Mouse (Mus musculus) midbrain, embryonic 13.5 days (tissue): ENCODE results near the gene Bik. TPM values are rescaled to one million over a fixed set of nuclear protein-coding genes. Genes with fewer than 3 reads are reported as not detected.

Experiments used
- ATAC-seq: fragments of 200-750 bp; cut with Nextera tagmentation; 2 replicates; pipeline ENCODE4 v1.8.0; 2017; ENCODE audit warnings: mild to moderate bottlenecking, moderate TSS enrichment, moderate library complexity
- H3K27ac ChIP-seq: fragments of 300-500 bp; sonication (generic); 2 replicates; pipeline ENCODE4 v1.5.1; 2015; ENCODE audit warnings: inconsistent platforms, mild to moderate bottlenecking, moderate library complexity
- H3K27me3 ChIP-seq: fragments of 300-500 bp; sonication (generic); 2 replicates; pipeline ENCODE4 v1.6.1; 2015; ENCODE audit warnings: mild to moderate bottlenecking, inconsistent platforms
- H3K36me3 ChIP-seq: fragments of 300-500 bp; sonication (generic); 2 replicates; pipeline ENCODE4 v1.6.1; 2015; ENCODE audit warnings: mild to moderate bottlenecking, inconsistent platforms
- H3K4me1 ChIP-seq: fragments of 300-500 bp; sonication (generic); replicated peaks from 2 replicates; pipeline ENCODE4 v1.6.1; 2015; ENCODE audit warnings: inconsistent platforms
- H3K4me2 ChIP-seq: fragments of 300-500 bp; sonication (generic); replicated peaks from 2 replicates; pipeline ENCODE4 v1.6.1; 2015; ENCODE audit warnings: moderate library complexity, mild to moderate bottlenecking, inconsistent platforms
- H3K4me3 ChIP-seq: fragments of 300-500 bp; sonication (generic); replicated peaks from 2 replicates; pipeline ENCODE4 v1.5.1; 2015; ENCODE audit warnings: mild to moderate bottlenecking, inconsistent platforms
- H3K9ac ChIP-seq: fragments of 300-500 bp; sonication (generic); replicated peaks from 2 replicates; pipeline ENCODE4 v1.6.1; 2015; ENCODE audit warnings: mild to moderate bottlenecking, inconsistent platforms
- H3K9me3 ChIP-seq: fragments of 300-500 bp; sonication (generic); 2 replicates; pipeline ENCODE4 v1.6.1; 2016; ENCODE audit warnings: mild to moderate bottlenecking, inconsistent platforms
- WGBS: fragments of 180-500 bp; shearing (Covaris S2); methylation state at CpG from one replicate; pipeline ENCODE4 v1.1.7; 2015; 5-methylcytosine and 5-hydroxymethylcytosine counted together
- polyA plus RNA-seq: library from polyadenylated mRNA; unstranded; fragments of >200 nt; fragmentation: Nextera tagmentation; extraction: Ambion mirVana; gene quantifications from 2 replicates; pipeline ENCODE4 v1.2.1, GENCODE M21; 2015

The Bik gene
- polyA plus RNA-seq, 1 experiment from 2014 or later: 1.2 TPM

DNA sequence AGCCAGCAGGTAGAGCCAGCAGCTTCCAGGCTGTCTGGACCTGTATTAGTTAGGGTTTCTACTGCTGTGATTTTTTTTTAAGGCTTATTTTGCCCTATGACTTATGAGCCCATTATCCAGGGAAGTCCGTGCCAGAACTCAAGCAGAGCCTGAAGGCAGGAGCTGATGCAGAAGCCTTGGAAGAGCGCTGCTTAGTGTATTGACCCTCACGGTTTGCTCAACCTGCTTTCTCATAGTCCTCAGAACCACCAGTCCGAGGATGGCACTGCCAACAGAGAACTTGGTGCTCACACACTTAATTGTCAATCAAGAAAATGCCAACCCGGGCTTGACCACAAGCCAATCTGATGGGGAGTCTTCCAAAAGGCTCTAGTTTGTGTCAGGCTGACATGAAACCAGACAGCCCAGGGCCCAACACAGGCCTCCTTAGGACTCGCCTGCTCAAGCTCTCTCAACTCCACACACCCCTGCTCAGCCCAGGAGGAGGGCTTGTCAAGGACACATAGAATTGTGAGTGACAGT lies 5.7 kb upstream of the Bik start:
- no peak overlapping the region for H3K4me3 ChIP-seq
- peaks cover 18% of the 10 kb centered on the region for H3K27me3 ChIP-seq
- H3K27ac ChIP-seq: no peak overlapping the region
- H3K36me3 ChIP-seq: no peaks in the 10 kb centered on the region
- no peaks in the 10 kb centered on the region for H3K9me3 ChIP-seq
- WGBS: 87% methylated on average over 6 of the region's 6 CpGs
- peaks cover 18% of the 10 kb centered on the region for H3K4me1 ChIP-seq
- ATAC-seq: no peak
- H3K4me2 ChIP-seq: no peak overlapping the region
- H3K9ac ChIP-seq: no peak overlapping the region

DNA sequence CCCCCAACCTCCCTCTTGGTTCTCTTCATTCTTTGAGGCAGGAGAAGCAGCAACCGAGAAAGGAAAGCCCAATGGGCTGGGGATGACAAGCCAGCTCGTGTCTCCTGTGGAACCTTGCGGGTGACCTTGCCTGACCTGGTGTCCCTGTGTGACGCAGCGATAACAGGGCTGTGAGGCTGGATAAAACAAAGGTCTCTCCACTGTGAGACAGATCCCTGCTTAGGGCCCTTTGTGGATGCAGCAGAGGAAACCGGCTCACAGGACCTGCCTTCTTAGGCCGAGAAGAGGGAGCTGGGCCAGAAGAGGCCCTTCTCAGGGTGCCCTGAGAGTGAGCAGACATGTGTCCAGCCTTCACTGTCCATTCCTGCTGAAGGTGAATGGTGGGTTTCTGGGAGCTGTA lies 3.5 kb upstream of the Bik start:
- ATAC-seq: no peak
- 25% methylated on average over 7 of the region's 7 CpGs for WGBS

DNA sequence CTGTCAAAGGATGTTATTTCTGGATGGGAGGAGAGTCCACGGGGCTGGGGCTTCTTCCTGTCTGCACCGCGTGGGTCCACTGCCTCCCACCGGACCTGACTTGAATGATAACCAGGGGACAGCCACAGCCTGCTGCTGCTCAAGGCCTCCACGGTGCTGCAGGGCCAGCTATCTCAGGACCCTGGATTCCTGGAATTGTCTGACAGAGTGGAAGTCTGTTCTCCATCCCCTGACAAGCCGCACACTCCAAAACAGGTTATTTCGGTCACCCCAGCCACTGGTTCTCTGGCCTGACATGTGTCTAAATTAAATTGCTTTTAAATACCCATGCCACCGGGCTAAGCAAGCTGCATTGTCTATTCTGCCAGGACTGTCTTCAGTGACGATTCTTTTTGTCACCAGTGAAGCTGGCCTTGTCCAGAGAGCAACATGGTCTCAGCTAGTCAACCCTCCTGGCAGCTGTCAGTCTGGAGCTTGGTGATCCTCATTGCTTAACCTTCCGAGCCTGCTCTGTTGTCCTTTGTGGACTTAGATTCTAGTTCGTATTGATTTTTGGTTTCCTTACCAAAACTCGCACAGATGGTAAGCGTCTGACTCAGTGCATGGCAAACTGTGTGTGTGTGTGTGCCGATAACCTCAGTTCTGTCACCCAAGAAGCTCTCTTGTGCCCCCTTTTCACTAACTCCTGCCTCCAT lies 2.9 kb upstream of the Bik start:
- H3K4me2 ChIP-seq: no peak overlapping the region
- ATAC-seq: 0 out of 2 replicates have a peak, but pooled peaks have one; percentile 28
- H3K9ac ChIP-seq: no peak overlapping the region; the same call in 1 of the 2 replicates
- peaks cover 29% of the 10 kb centered on the region for H3K4me1 ChIP-seq
- no peaks in the 10 kb centered on the region for H3K36me3 ChIP-seq
- H3K4me3 ChIP-seq: no peak overlapping the region
- no peaks in the 10 kb centered on the region for H3K9me3 ChIP-seq
- WGBS: 54% methylated on average over 14 of the region's 14 CpGs
- H3K27me3 ChIP-seq: peaks cover 46% of the 10 kb centered on the region
- no peak overlapping the region for H3K27ac ChIP-seq

More for the DNA sequence above, 3.5 kb upstream of the Bik start:
- H3K4me2 ChIP-seq: no peak overlapping the region
- no peak overlapping the region for H3K4me3 ChIP-seq
- peaks cover 40% of the 10 kb centered on the region for H3K27me3 ChIP-seq
- H3K4me1 ChIP-seq: peaks cover 31% of the 10 kb centered on the region
- no peaks in the 10 kb centered on the region for H3K36me3 ChIP-seq
- no peak overlapping the region for H3K27ac ChIP-seq
- no peak overlapping the region; the same call in 1 of the 2 replicates for H3K9ac ChIP-seq
- H3K9me3 ChIP-seq: no peaks in the 10 kb centered on the region

DNA sequence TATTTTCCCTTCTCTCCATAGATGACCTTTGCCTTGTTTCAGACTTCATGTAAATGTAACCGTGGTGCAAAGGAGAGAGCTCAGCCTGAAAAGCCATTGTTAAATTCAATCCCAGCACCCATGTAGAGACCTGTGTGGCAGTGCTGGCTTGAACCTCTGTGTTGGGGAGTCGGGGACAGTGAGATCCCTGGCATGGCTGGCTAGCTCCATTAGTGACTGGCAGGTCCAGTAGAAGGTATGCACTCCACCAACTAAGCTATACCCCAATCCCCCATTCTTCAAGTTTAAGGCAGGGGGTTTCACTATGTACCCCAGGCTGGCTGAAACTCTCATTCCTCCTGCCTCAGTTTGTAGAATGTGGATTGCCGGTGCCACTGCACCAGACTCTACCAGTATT lies 2.3 kb upstream of the Bik start:
- 80% methylated on average over 3 of the region's 3 CpGs for WGBS
- H3K9me3 ChIP-seq: no peaks in the 10 kb centered on the region
- no peak for ATAC-seq
- H3K4me3 ChIP-seq: no peak overlapping the region
- H3K4me1 ChIP-seq: peaks cover 29% of the 10 kb centered on the region
- H3K9ac ChIP-seq: no peak overlapping the region
- H3K27me3 ChIP-seq: peaks cover 51% of the 10 kb centered on the region
- H3K27ac ChIP-seq: no peak overlapping the region
- H3K4me2 ChIP-seq: no peak overlapping the region
- no peaks in the 10 kb centered on the region for H3K36me3 ChIP-seq

DNA sequence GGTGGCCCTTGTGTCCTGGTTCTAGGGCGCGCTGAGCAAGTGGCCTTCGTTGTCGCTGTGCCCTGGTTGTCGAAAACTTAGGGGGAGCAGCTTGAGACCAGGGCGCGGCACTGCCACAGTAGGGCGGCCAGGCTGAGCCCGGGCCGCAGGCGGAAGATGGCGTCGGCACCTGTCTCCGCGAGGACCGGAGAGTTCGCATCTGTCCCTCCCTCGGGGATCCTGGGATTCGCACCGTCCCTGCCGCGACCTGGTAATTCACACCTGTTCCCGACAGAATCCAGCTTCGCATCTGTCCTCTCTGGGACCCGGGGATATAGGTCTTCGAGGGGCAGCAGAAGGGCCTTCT lies 403 bp downstream of the Bik start:
- Histone ChIP-seq H3K27ac (no peak overlapping the region), H3K4me2 (peak overlapping the region; percentile 86), H3K36me3 (no peaks in the 10 kb centered on the region), H3K9me3 (no peaks in the 10 kb centered on the region), H3K27me3 (peaks cover 52% of the 10 kb centered on the region), H3K4me3 (peak overlapping the region; percentile 49), H3K9ac (peak overlapping the region; percentile 61), H3K4me1 (peaks cover 29% of the 10 kb centered on the region)
- 2% methylated on average over 26 of the region's 26 CpGs for WGBS
- ATAC-seq: no peak; the same call in 1 of the 2 replicates

DNA sequence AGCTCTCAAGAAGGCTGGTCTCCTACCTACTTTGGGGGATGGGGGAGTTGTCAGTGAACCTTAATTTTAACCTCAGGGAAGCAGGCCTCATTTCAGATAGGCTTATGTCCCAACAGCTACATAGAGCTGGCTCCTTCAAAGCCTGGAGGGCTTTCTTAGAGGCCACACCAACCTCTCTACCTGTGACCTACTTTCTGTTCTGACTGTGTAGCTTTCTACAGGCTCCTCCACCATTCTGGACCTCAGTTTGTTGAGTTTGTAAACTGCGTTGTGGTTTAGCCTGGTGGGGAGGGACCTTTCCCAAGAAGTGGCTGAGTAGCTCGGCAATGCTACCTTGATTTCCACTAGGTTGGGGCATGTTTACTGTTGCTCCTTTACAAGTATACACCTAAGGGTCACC lies 1.1 kb downstream of the Bik start:
- Histone ChIP-seq H3K4me2 (peak overlapping the region; percentile 86; the same call in 1 of the 2 replicates), H3K4me3 (no peak overlapping the region), H3K9me3 (no peaks in the 10 kb centered on the region), H3K9ac (no peak overlapping the region), H3K4me1 (peaks cover 29% of the 10 kb centered on the region), H3K36me3 (no peaks in the 10 kb centered on the region), H3K27ac (no peak overlapping the region), H3K27me3 (peaks cover 52% of the 10 kb centered on the region)
- ATAC-seq: no peak
- 67% methylated on average over 2 of the region's 2 CpGs for WGBS

DNA sequence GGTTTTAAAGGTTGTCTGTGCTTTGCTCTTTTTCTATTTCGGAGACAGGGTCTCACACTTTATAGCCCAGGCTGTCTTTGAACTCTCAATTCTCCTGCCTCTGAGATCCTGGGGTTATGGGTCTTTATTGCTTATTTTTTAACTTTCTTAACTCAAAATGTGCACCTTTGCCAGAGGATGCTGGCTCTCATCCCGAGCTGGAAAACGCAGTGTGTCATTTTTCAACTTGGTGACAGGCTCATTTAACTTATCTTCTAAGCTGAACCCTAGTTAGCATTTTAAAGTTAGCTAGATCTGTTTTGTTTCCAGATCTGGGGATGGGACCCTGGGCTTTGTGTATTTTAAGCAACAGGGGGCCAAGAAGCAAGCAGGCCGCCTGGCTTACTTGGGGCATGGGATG lies 2.2 kb downstream of the Bik start:
- peaks cover 52% of the 10 kb centered on the region for H3K27me3 ChIP-seq
- no peak overlapping the region for H3K4me2 ChIP-seq
- no peaks in the 10 kb centered on the region for H3K36me3 ChIP-seq
- peaks cover 20% of the 10 kb centered on the region for H3K4me1 ChIP-seq
- no peak overlapping the region for H3K27ac ChIP-seq
- H3K9me3 ChIP-seq: no peaks in the 10 kb centered on the region
- 80% methylated on average over 4 of the region's 4 CpGs for WGBS
- no peak overlapping the region for H3K9ac ChIP-seq
- no peak overlapping the region for H3K4me3 ChIP-seq
- ATAC-seq: no peak

DNA sequence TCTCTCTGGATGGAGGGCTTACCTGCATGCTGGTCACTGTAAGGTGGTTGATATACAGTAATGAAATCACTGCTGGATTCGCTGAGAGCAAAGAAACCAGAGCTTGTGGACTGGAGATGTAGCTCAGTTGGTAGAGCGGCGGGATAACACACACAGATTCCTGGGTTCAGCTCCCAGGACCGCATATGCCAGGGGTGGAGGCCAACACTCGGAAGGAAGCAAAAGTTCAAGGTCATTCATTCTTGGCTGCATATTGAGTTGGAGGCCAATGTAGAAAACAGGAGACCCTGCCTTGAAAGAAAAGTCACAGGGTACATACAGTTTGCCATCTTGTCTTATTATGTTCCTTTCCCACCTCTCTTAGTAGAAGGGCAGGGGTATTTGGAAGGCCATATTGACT lies 3.1 kb downstream of the Bik start:
- Histone ChIP-seq H3K4me1 (peaks cover 18% of the 10 kb centered on the region), H3K27ac (no peak overlapping the region), H3K4me3 (no peak overlapping the region), H3K27me3 (peaks cover 46% of the 10 kb centered on the region), H3K9me3 (no peaks in the 10 kb centered on the region), H3K4me2 (no peak overlapping the region), H3K36me3 (no peaks in the 10 kb centered on the region), H3K9ac (no peak overlapping the region)
- no peak for ATAC-seq
- 86% methylated on average over 5 of the region's 5 CpGs for WGBS

DNA sequence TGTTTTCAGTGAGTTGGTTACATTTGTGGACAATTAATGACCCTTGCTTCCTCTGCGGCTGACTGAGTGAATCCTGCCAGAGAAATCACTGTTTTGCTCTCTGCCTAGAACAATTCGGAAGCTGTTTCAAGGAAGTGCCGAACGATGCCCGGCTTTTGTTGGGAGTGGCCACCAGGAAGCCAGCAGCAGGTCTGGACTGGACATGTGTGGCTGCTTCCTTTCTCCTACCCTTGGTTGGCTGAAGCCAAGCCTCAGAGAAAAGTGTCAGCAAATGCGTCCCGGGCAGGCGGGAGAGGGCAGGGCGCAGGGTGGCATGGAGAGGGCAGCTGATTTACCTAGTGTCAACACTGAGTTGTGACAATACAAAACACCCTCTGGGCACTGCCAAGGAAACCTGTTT lies 3.6 kb downstream of the Bik start:
- no peak for ATAC-seq
- 87% methylated on average over 9 of the region's 9 CpGs for WGBS

DNA sequence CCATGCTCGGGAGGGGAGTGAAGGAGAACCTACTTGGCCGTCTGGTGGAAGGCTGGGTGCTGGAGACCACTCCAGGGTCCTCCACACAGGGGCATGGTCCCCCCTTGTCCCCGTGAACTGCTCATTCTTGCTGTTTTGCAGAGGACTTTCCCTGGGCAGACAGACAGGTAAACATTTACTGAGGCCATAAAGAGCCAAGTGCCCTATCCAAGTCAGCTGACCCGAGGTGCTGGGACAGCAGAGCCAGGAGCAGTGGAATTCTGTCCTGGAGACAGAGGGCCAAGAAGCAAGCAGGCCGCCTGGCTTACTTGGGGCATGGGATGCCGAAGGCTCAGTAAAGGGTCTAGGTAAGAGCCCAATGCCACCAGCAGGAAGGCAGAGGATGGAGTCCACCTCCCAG lies 4.0 kb downstream of the Bik start:
- H3K9me3 ChIP-seq: no peaks in the 10 kb centered on the region
- no peak overlapping the region for H3K4me2 ChIP-seq
- no peak for ATAC-seq
- 81% methylated on average over 6 of the region's 6 CpGs for WGBS
- peaks cover 36% of the 10 kb centered on the region for H3K27me3 ChIP-seq
- no peak overlapping the region for H3K4me3 ChIP-seq
- H3K4me1 ChIP-seq: peaks cover 18% of the 10 kb centered on the region
- no peaks in the 10 kb centered on the region for H3K36me3 ChIP-seq
- H3K27ac ChIP-seq: no peak overlapping the region
- H3K9ac ChIP-seq: no peak overlapping the region

More for the DNA sequence above, 3.6 kb downstream of the Bik start:
- Histone ChIP-seq H3K9ac (no peak overlapping the region), H3K4me1 (peaks cover 18% of the 10 kb centered on the region), H3K4me2 (no peak overlapping the region), H3K36me3 (no peaks in the 10 kb centered on the region), H3K27me3 (peaks cover 41% of the 10 kb centered on the region), H3K27ac (no peak overlapping the region), H3K9me3 (no peaks in the 10 kb centered on the region), H3K4me3 (no peak overlapping the region)

DNA sequence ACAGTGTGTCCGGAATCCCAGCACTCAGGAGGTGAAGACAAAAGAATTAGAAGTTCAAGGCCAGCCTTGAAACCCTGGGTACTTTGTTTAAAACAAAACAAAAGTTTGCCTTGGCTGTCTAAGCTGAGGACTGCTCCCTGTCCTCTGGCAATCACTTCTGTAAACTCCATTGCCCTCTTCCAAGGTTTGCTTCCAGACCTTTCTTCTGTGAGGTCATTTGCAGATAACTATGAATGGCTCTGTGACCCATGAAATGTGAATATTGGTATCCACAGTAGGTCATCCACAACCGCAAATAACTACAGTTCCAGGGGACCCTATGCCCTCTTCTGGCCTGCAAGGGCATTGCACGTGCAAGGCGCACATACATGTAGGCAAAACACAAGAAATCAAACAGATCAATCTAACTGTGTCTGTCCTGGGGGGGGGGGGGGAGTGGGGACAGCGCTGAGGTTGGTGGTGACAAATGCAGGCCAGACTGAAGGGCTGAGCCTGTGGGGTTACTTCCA lies 5.4 kb downstream of the Bik start:
- 83% methylated on average over 5 of the region's 5 CpGs for WGBS
- ATAC-seq: no peak
- Histone ChIP-seq H3K9ac (no peak overlapping the region), H3K27ac (no peak overlapping the region), H3K4me3 (no peak overlapping the region), H3K27me3 (peaks cover 23% of the 10 kb centered on the region), H3K36me3 (no peaks in the 10 kb centered on the region), H3K4me2 (no peak overlapping the region), H3K9me3 (no peaks in the 10 kb centered on the region), H3K4me1 (peaks cover 6% of the 10 kb centered on the region)

DNA sequence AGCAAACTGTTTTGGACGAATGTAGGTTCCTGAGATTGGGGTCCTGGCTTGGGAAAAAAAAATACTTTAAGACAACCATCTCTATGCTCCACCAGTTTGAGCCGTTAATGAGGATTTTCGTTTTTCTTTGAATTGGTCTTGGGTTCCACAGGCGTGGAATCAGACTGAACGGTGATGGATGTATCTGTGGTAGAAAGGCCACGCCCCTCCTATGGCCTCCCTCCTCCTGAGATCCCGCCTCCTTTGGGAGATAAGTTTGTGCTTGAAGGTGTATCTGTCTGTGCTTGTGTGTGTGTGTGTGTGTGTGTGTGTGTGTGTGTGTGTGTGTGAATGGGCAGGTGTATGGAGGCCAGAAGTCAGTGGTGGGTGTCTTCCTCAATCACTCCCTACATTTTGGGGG lies 5.9 kb downstream of the Bik start:
- Histone ChIP-seq H3K27me3 (peaks cover 17% of the 10 kb centered on the region), H3K4me2 (no peak overlapping the region), H3K9ac (no peak overlapping the region), H3K27ac (no peak overlapping the region), H3K36me3 (no peaks in the 10 kb centered on the region), H3K4me3 (no peak overlapping the region), H3K9me3 (no peaks in the 10 kb centered on the region), H3K4me1 (peaks cover under 1% of the 10 kb centered on the region; the same call in 1 of the 2 replicates)
- 88% methylated on average over 7 of the region's 7 CpGs for WGBS
- ATAC-seq: no peak
